Mouse (Mus musculus): ENCODE measurements around the gene Ubac2.

Gene Ubac2

GRCm38 (mm10) chr14:121896126-121897090 is 18.0 kb downstream of the Ubac2 start:
- DNase-seq: peak; percentile 67 to 81

DNA sequence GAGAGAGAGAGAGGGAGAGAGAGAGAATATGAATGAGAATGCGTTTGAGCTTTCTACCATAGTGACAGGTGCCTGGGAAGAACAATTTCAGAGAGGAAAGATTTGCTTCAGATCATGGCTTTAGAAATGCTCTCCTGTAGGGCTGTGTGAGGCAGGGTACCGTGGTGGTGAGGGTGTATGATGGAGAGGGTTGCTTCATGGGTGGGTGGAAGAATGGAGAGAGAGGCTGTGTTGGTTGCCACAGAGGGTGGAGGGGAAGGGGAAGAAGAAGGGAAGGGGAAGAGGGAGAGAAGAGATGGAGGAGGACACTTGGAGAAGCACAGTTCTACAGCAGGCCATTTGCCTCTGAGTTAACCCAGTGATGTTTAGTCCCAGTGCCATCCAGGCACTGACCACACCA is 19.4 kb downstream of the Ubac2 start:
- no peak for DNase-seq

DNA sequence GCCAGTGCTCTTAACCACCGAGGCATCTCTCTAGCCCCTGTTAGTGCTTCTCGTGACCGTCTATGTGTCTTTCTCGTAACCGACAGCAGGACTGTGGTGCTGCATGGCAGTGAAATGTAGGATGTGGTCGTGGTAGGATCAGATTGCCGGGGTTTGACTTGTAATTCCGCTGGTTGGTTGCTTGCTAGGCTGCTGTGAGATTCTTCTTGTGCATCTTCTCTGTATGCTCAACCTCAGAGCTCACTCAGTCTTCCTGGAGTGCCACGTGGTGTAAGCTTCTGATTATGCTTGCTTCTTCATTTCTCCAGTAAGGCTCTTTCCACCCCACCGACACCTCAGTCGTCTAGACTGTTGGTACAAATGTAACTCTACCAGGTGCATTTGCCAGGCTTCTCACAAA is 20.1 kb downstream of the Ubac2 start:
- DNase-seq: peak in 1 of 2 experiments; percentile 45

DNA sequence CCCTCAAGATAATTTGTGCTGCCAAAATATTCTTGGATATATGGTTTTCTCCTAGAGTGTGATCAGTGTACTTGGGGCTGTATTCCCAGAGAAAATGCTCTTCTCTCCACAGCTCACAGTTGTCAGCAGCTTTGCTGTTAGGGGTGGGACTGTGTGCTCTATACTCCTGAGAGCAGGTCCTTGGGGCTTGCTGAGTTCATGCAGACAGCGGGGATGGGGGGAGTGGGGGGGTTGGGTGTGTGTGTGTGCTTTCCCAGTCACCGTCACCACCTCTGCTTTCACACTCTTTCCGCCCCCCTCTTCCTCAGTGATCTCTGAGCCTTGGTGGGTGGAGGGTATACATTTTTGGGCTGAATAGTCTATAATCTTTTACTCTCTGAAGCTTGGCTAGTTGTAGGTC is 20.7 kb downstream of the Ubac2 start:
- DNase-seq: no peak

DNA sequence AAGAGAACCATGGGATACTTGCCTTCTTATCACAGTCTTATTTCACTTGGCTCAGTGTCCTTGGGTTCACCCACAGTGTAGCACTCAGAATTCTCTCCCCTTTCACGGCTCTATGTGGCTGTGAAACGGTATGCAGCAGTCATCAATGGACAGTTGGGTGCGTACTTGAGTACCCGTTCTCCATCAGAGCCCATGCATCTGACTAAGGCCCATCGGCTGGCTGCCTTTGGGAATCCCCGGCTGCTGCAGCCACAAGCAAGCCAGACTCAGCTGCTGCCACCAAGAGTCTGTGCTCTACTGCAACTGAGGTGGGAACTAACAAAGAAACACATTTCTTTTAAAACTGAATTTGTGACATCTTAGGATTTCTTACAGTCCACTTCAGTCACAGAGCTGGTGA is 23.1 kb downstream of the Ubac2 start:
- no peak for DNase-seq

DNA sequence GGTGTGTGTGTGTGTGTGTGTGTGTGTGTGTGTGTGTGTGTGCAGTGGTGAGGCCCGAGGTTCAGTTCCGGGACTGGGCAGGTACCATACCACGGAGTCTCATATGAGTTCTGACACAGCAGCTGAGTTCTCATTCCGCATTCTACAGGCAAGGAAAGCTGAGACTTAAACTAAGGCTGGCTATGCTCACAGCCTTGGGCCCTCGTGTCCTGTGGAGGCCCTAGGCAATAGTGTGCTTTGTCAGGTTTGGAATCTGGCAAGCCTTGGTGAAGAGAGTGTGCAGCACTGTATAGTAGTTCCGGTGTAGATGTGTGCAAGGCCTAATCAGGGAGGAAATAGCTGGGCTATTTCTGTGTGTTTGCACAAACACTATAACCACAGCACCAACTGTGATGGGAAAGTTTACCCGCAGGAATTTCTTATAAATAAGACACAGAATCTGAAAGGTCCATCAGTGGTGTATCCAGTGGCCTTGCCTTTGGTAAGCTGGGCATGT is 25.0 kb downstream of the Ubac2 start:
- no peak for DNase-seq

DNA sequence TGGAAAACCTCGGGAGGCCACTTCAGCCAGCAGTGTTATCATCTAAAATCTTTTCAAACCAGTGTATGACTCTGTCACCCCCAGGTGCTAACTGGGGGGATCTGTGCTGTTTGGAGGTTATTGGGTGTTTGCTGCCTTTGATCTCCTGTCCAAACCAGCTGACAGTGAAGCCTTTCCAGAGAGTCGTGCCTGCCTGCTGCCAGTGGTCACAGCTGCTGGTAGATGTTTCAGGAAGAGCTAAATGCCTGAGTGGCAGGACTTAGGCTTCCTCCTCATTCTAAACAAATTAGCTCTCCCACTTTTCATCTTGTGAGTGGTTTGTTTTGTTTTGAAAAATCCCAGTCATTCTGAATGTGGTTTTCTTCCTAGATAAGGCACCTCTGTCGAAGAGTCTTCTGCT is 26.3 kb downstream of the Ubac2 start:
- DNase-seq: no peak

GRCm38 (mm10) chr14:121906341-121906991 is 28.0 kb downstream of the Ubac2 start:
- no peak for DNase-seq

DNA sequence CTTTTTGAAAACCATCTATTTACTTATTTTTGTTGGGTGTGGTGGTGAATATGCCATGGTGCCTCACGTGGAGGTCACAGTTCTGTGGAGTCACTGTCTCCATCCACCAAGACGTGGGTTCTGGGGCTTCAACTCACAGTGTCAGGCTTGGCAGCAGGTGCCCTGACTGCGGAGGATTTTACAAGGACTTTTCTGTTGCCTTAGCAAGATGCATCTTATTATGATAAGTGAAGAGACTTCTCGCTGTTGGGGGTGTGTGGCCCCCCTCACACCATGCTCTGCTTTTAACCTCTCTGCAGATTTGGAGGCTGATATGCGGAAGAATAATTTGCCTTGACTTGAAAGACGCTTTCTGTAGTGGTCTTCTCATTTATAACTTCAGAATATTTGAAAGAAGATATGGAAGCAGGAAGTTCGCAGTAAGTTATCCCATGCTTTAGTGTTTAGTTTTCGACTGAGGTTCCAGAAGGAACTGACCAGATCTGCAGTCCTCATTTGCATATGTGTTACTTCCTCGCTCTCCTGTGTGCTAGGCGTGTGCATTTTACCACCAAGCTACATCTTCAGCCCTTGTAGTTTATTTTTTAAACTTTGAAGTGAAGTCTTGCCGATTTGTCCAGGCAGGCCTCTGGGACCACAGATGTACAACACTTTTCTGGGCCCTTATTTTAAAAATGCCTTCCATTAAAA is 28.7 kb downstream of the Ubac2 start:
- DNase-seq: no peak

- DNase-seq: no peak
Measured at GRCm38 (mm10) chr14:121909868-121910267, 31.4 kb downstream of the Ubac2 start.

- DNase-seq: no peak
Measured at GRCm38 (mm10) chr14:121912501-121912900, 34.1 kb downstream of the Ubac2 start.

- DNase-seq: no peak
Measured at GRCm38 (mm10) chr14:121915143-121915542, 36.7 kb downstream of the Ubac2 start.

GRCm38 (mm10) chr14:121915621-121916020 is 37.2 kb downstream of the Ubac2 start, which contains the start of gene Gpr18:
TSS of gene Gpr18 (minus strand) at chr14:121915781.
- no peak for DNase-seq

GRCm38 (mm10) chr14:121916311-121917094 is 38.1 kb downstream of the Ubac2 start:
- DNase-seq: no peak

DNA sequence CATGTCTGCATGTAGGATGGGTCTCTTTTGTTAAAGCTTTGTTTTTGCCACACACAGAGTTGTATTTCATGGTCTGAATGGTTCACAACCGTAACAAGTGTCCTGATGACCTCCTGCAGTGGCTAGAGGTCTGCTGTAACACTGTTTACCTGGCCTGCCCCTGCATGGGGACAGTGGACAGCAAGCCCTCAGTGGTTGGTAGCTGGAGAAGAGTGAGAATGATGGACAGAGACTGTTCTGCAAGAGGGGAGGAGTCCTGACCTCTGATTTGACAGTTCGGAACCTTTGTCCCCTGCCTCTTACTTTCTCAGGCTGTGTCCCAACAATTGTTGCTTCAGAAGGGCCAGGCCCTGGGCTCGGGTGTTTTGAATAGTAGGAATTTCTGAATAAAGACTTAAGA is 39.8 kb downstream of the Ubac2 start:
- peak; percentile 30 to 32 for DNase-seq

- peak; percentile 19 to 28 for DNase-seq
Measured at GRCm38 (mm10) chr14:121919752-121920151, 41.3 kb downstream of the Ubac2 start.

- DNase-seq: peak; percentile 82 to 86
Measured at GRCm38 (mm10) chr14:121920511-121921124, 42.2 kb downstream of the Ubac2 start.

GRCm38 (mm10) chr14:121922016-121922415 is 43.6 kb downstream of the Ubac2 start:
- no peak for DNase-seq

GRCm38 (mm10) chr14:121922731-121923130 is 44.3 kb downstream of the Ubac2 start:
- DNase-seq: no peak

GRCm38 (mm10) chr14:121924876-121925275 is 46.5 kb downstream of the Ubac2 start:
- DNase-seq: no peak

GRCm38 (mm10) chr14:121926901-121927300 is 48.5 kb downstream of the Ubac2 start:
- no peak for DNase-seq

- no peak for DNase-seq
Measured at GRCm38 (mm10) chr14:121927451-121927850, 49.0 kb downstream of the Ubac2 start.

All from kidney, postnatal 36 days (tissue).